Mouse (Mus musculus) kidney, adult 11 months (tissue): ENCODE results near the gene Sec24a.
A peak's percentile ranks its signal among the peaks of the same experiment; 100 is the strongest.
"Not testable (repeated sequence)": the region's sequence is repeated elsewhere in the genome, so short reads cannot be mapped to it uniquely, and the experiment has no call there.

Experiments
- DNase-seq: peaks from one replicate; pipeline ENCODE4 v3.0.0; 2022

The Sec24a gene

GRCm38 (mm10) chr11:51759251-51759650, 4.2 kb downstream of the Sec24a start:
- DNase-seq = no peak

GRCm38 (mm10) chr11:51758207-51758606, 5.2 kb downstream of the Sec24a start:
- not testable (repeated sequence) for DNase-seq

- no peak for DNase-seq
Observed at GRCm38 (mm10) chr11:51757625-51758024, 5.8 kb downstream of the Sec24a start.

- no peak for DNase-seq
Observed at GRCm38 (mm10) chr11:51757023-51757422, 6.4 kb downstream of the Sec24a start.

GRCm38 (mm10) chr11:51756352-51756771, 7.1 kb downstream of the Sec24a start:
- DNase-seq = peak; percentile 94

- peak; percentile 35 for DNase-seq
Observed at GRCm38 (mm10) chr11:51755621-51756311, 7.7 kb downstream of the Sec24a start.

- not testable (repeated sequence) for DNase-seq
Observed at GRCm38 (mm10) chr11:51751623-51752225, 11.7 kb downstream of the Sec24a start.

- no peak for DNase-seq
Observed at GRCm38 (mm10) chr11:51746096-51746495, 17.3 kb downstream of the Sec24a start.

GRCm38 (mm10) chr11:51740701-51741100, 22.7 kb downstream of the Sec24a start:
- no peak for DNase-seq

- no peak for DNase-seq
Observed at GRCm38 (mm10) chr11:51738651-51739403, 24.6 kb downstream of the Sec24a start.

GRCm38 (mm10) chr11:51734218-51734617, 29.2 kb downstream of the Sec24a start:
- not testable (repeated sequence) for DNase-seq

GRCm38 (mm10) chr11:51732883-51733282, 30.6 kb downstream of the Sec24a start:
- DNase-seq = no peak

GRCm38 (mm10) chr11:51721066-51721465, 42.4 kb downstream of the Sec24a start:
- no peak for DNase-seq

- DNase-seq = no peak
Observed at GRCm38 (mm10) chr11:51707080-51707479, 56.4 kb downstream of the Sec24a start.

- no peak for DNase-seq
Observed at GRCm38 (mm10) chr11:51706451-51706850, 57.0 kb downstream of the Sec24a start.

- no peak for DNase-seq
Observed at GRCm38 (mm10) chr11:51703379-51703998, 59.9 kb downstream of the Sec24a start.

- DNase-seq = no peak
Observed at GRCm38 (mm10) chr11:51702831-51703230, 60.6 kb downstream of the Sec24a start.

- no peak for DNase-seq
Observed at GRCm38 (mm10) chr11:51694984-51695383, 68.5 kb downstream of the Sec24a start.

- DNase-seq = not testable (repeated sequence)
Observed at GRCm38 (mm10) chr11:51690597-51690996, 72.8 kb downstream of the Sec24a start.

GRCm38 (mm10) chr11:51689343-51689742, 74.1 kb downstream of the Sec24a start:
- DNase-seq = no peak

GRCm38 (mm10) chr11:51688330-51689328, 74.8 kb downstream of the Sec24a start, which contains the start of gene 0610009B22Rik:
TSS of gene 0610009B22Rik (minus strand) at chr11:51688874.
- peak; percentile 99 for DNase-seq

GRCm38 (mm10) chr11:51681976-51682374, 81.5 kb downstream of the Sec24a start:
- no peak for DNase-seq
